ENCODE assay signal across 8 mouse cellular contexts in the genomic region with DNA sequence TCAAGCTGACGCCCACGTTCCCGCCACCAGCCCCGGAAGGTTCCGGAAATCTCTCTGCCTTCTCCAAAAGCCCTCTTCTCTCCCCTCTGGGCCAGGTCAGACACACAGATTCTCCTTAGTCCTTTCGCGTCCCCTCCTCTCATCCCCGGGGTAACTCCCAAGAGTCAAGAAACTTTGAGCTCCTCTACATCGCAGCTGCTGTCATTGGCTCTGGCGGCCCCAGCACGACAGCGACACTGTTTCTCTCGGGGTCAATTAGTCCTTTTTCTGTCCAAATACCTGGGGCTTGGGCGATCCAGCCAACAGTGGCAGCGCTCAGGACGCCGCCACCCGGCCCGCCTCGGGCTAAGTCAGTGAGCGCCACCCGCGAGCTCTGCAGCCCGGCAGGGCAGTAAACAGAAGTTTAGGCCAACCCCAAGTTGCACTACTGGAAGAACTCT. TPM values are rescaled to one million over a fixed set of nuclear protein-coding genes. Genes with fewer than 3 reads are reported as not detected.
DNase-seq lines count a peak whose midpoint lies in the region; ATAC-seq and TF ChIP-seq lines count a peak whose summit lies in the region.

No protein-coding gene starts in this region.

- H3K4me2 ChIP-seq in hindbrain, embryonic 15.5 days = peak overlapping the region; percentile 96

- H3K4me3 ChIP-seq in E14TG2a.4 (replicated peaks; ENCODE audit: low read length) = peak overlapping the region; percentile 60
- H3K4me3 ChIP-seq in embryonic fibroblast, embryonic 13.5 days (ENCODE audit: insufficient read depth, low read length) = peak overlapping the region; percentile 42
- peak overlapping the region; percentile 85 for H3K4me3 ChIP-seq in hindbrain, embryonic 15.5 days

- H3K9me3 ChIP-seq in E14TG2a.4 (ENCODE audit: low read length) = no peaks in the 10 kb centered on the region
- no peaks in the 10 kb centered on the region for H3K9me3 ChIP-seq in hindbrain, embryonic 15.5 days

- H3K27me3 ChIP-seq in E14TG2a.4 (ENCODE audit: insufficient read depth, low read length) = peaks cover 48% of the 10 kb centered on the region
- H3K27me3 ChIP-seq in hindbrain, embryonic 15.5 days = no peaks in the 10 kb centered on the region

- 0% methylated on average over 24 of the region's 24 CpGs for WGBS in hindbrain, embryonic 15.5 days

- no peak for TF ChIP-seq CTCF in E14TG2a.4 (conservative IDR thresholded peaks at IDR 0.05; ENCODE audit: low read length)
- TF ChIP-seq CTCF in embryonic fibroblast, embryonic 13.5 days (IDR thresholded peaks at IDR 0.05; ENCODE audit: borderline replicate concordance, insufficient read depth, low read length) = no peak

- no peak for TF ChIP-seq POLR2A in embryonic fibroblast, embryonic 13.5 days (IDR thresholded peaks at IDR 0.05; ENCODE audit: low read depth, low read length)

- peak overlapping the region; percentile 76 for H3K9ac ChIP-seq in hindbrain, embryonic 15.5 days

- peaks cover 19% of the 10 kb centered on the region for H3K4me1 ChIP-seq in E14TG2a.4 (replicated peaks; ENCODE audit: low read depth, low read length)
- peaks cover 3% of the 10 kb centered on the region for H3K4me1 ChIP-seq in embryonic fibroblast, embryonic 13.5 days (ENCODE audit: control insufficient read depth, insufficient read depth, low read length)
- H3K4me1 ChIP-seq in hindbrain, embryonic 15.5 days (replicated peaks) = peaks cover 28% of the 10 kb centered on the region

- H3K36me3 ChIP-seq in E14TG2a.4 (ENCODE audit: insufficient read depth, low read length) = no peaks in the 10 kb centered on the region
- no peaks in the 10 kb centered on the region for H3K36me3 ChIP-seq in hindbrain, embryonic 15.5 days

- intact Hi-C loops in left cerebral cortex, postnatal 25 days (cut with DNase I) = no loop called here

- no peak overlapping the region for H3K27ac ChIP-seq in embryonic fibroblast, embryonic 13.5 days (ENCODE audit: insufficient read depth, low read length)
- peak overlapping the region; percentile 87 for H3K27ac ChIP-seq in hindbrain, embryonic 15.5 days (replicated peaks)

- DNase-seq in adrenal gland, postnatal 36 days = peak; percentile 39 to 54
- peak; percentile 8 to 13 for DNase-seq in left cerebral cortex, postnatal 25 days (ENCODE audit: low spot score in 2 of 2)
- peak; percentile 30 for DNase-seq in mesoderm, embryonic 11.5 days (ENCODE audit: low read depth, low spot score)
- DNase-seq in urinary bladder, postnatal 14 days (ENCODE audit: low spot score) = peak; percentile 37

- peak; percentile 27; the same call in 1 of the 2 replicates for ATAC-seq in hindbrain, embryonic 15.5 days (ENCODE audit: low FRiP score, low read depth)
- ATAC-seq in activated CD4-positive, CD25-positive, alpha-beta regulatory T cell, adult 4 months = no peak

RNA-seq across cellular contexts. Expression of gene Erbb4, which starts 1.5 kb away (rescaled TPM):
- 1 to 10 TPM in 1 of 2 experiments, under 1 TPM in 1; 0.30 to 1.0 TPM for total RNA-seq in adrenal gland, postnatal 36 days (2021)
- 0.23 and 0.26 TPM in 2 replicates for polyA plus RNA-seq in embryonic fibroblast, embryonic 13.5 days (2011; ENCODE audit: insufficient read length, low read depth, missing spikeins)
- 15.1 and 15.6 TPM in 2 replicates for polyA plus RNA-seq in hindbrain, embryonic 15.5 days (2015; fragmentation: Nextera tagmentation; extraction: Ambion mirVana)
- total RNA-seq in left cerebral cortex, postnatal 25 days (2021) = 10 to 100 TPM; 55.8 to 61.4 TPM
- polyA plus RNA-seq in activated CD4-positive, CD25-positive, alpha-beta regulatory T cell, adult 4 months (2017; shearing (Covaris generic)) = not detected

Comparison
In these comparisons a context has a peak if more than half of its experiments do, and no peak if none do; other contexts are left out.
1. RNA of gene Erbb4, which starts 1.5 kb away (polyA plus RNA-seq): 15.1 to 15.6 TPM in hindbrain, embryonic 15.5 days; 0.23 to 0.26 TPM in embryonic fibroblast, embryonic 13.5 days and not detected in activated CD4-positive, CD25-positive, alpha-beta regulatory T cell, adult 4 months; every median in the first group is over 10 times any median in the second.
2. Peak in every context shown above with its lines, with median percentiles within 50 percentile points of each other: H3K4me3 ChIP-seq and DNase-seq.